17 mouse cellular contexts compared by ENCODE assay signal in the genomic region with DNA sequence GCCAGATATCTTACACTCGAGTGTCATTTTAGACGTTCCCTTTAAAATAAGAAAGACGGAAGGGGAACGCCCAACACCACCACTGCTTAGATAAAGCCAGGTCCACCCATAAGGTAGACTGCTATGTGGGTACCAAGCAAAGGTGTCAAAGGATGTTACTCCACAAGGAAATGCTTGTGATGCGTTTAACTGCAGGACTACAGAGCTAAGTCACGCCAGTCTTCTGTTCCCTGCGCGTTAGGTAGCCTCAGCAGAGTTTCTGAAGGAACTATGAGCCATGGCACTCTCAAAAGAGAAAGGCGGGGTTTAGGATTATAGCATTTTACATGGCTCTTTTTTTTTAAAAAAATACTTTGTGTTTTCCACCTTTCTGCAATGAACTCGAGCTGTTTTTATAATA.
"Had no signal": no experiment of that assay in that cellular context is flagged by ENCODE, and none has a peak within 500 bp of the region (broad histone marks: within the 10 kb centered on the region; RNA-seq: fewer than 3 reads in every experiment).

No protein-coding gene starts in this region.

- DNase-seq: lung, adult 18-20 months; lung, embryonic 14.5 days; lung, postnatal 10 days; lung, postnatal 4 days; retina, postnatal 1 day; right cerebral cortex, adult 18-20 months; right cerebral cortex, postnatal 25 days; right cerebral cortex, postnatal 4 days; spleen, adult 18-20 months; thymus, adult 18-20 months; thymus, postnatal 14 days; thymus, postnatal 36 days had no signal

- H3K36me3 ChIP-seq: liver, embryonic 12.5 days had no signal

- H3K4me3 ChIP-seq: liver, embryonic 12.5 days; myocyte; neural tube, embryonic 13.5 days; neural tube, embryonic 15.5 days had no signal

- H3K27ac ChIP-seq: liver, embryonic 12.5 days; liver, embryonic 14.5 days; neural tube, embryonic 13.5 days; neural tube, embryonic 15.5 days had no signal

- H3K27me3 ChIP-seq: liver, embryonic 12.5 days; neural tube, embryonic 13.5 days; neural tube, embryonic 15.5 days had no signal

- ATAC-seq: liver, embryonic 12.5 days had no signal

- H3K4me1 ChIP-seq: liver, embryonic 12.5 days had no signal

- H3K9me3 ChIP-seq: liver, embryonic 12.5 days; neural tube, embryonic 13.5 days; neural tube, embryonic 15.5 days had no signal

- H3K4me2 ChIP-seq: liver, embryonic 12.5 days; lung, embryonic 14.5 days; neural tube, embryonic 13.5 days; neural tube, embryonic 15.5 days had no signal

- H3K9ac ChIP-seq: liver, embryonic 12.5 days; liver, embryonic 14.5 days; lung, embryonic 14.5 days; neural tube, embryonic 13.5 days; neural tube, embryonic 15.5 days had no signal
